Mouse (Mus musculus): ENCODE data around the gene Gtsf2. TPM values are rescaled to one million over a fixed set of nuclear protein-coding genes. Genes with fewer than 3 reads are reported as not detected.
"Not testable (repeated sequence)": the region's sequence is repeated elsewhere in the genome, so short reads cannot be mapped to it uniquely, and the experiment has no call there.

Gene Gtsf2
- polyA plus RNA-seq, 1 experiment from 2014 or later = not detected

- WGBS = 86% methylated on average over 7 of the region's 7 CpGs
- H3K36me3 ChIP-seq (replicated peaks) = no peaks in the 10 kb centered on the region
- no peak overlapping the region for H3K4me3 ChIP-seq
- no peak overlapping the region for H3K27ac ChIP-seq (replicated peaks)
- H3K4me1 ChIP-seq = peaks cover 9% of the 10 kb centered on the region; the same call in 1 of the 2 replicates
- no peaks in the 10 kb centered on the region for H3K9me3 ChIP-seq
- no peak for DNase-seq (ENCODE audit: low spot score)
- no peaks in the 10 kb centered on the region for H3K27me3 ChIP-seq (replicated peaks; ENCODE audit: low read depth, poor library complexity, severe bottlenecking)
These were observed 23.4 kb upstream of the Gtsf2 start for GRCm38 (mm10) chr15:103471488-103472194.

GRCm38 (mm10) chr15:103462539-103463261 lies 14.4 kb upstream of the Gtsf2 start:
- no peaks in the 10 kb centered on the region for H3K36me3 ChIP-seq (replicated peaks)
- DNase-seq (ENCODE audit: low spot score) = no peak
- no peaks in the 10 kb centered on the region for H3K9me3 ChIP-seq
- 73% methylated on average over 7 of the region's 7 CpGs for WGBS
- no peak overlapping the region for H3K27ac ChIP-seq (replicated peaks)
- no peaks in the 10 kb centered on the region for H3K4me1 ChIP-seq
- no peaks in the 10 kb centered on the region for H3K27me3 ChIP-seq (replicated peaks; ENCODE audit: low read depth, poor library complexity, severe bottlenecking)
- no peak overlapping the region for H3K4me3 ChIP-seq

GRCm38 (mm10) chr15:103454449-103454848 lies 6.2 kb upstream of the Gtsf2 start:
- no peak overlapping the region for H3K4me3 ChIP-seq
- WGBS = 86% methylated on average over 6 of the region's 6 CpGs
- no peaks in the 10 kb centered on the region for H3K9me3 ChIP-seq
- DNase-seq (ENCODE audit: low spot score) = no peak
- no peaks in the 10 kb centered on the region for H3K36me3 ChIP-seq (replicated peaks)
- H3K27me3 ChIP-seq (replicated peaks; ENCODE audit: low read depth, poor library complexity, severe bottlenecking) = no peaks in the 10 kb centered on the region
- no peaks in the 10 kb centered on the region for H3K4me1 ChIP-seq
- H3K27ac ChIP-seq (replicated peaks) = no peak overlapping the region

- WGBS = 86% methylated on average over 13 of the region's 13 CpGs
- H3K4me3 ChIP-seq = no peak within 1 kb of the TSS
- no peaks in the 10 kb centered on the region for H3K9me3 ChIP-seq
- no peaks in the 10 kb centered on the region for H3K36me3 ChIP-seq (replicated peaks)
- H3K4me1 ChIP-seq = no peaks in the 10 kb centered on the region
- H3K27me3 ChIP-seq (replicated peaks; ENCODE audit: low read depth, poor library complexity, severe bottlenecking) = no peaks in the 10 kb centered on the region
- no peak for DNase-seq (ENCODE audit: low spot score)
- H3K27ac ChIP-seq (replicated peaks) = no peak within 1 kb of the TSS
These were observed 5.4 kb upstream of the Gtsf2 start, which contains the start of gene Nckap1l for GRCm38 (mm10) chr15:103453551-103454218. Gene Nckap1l (plus strand): TSS chr15:103453794.

GRCm38 (mm10) chr15:103445966-103446365 lies 2.3 kb downstream of the Gtsf2 start:
- H3K9me3 ChIP-seq; H3K36me3 ChIP-seq (replicated peaks); H3K27me3 ChIP-seq (replicated peaks; ENCODE audit: low read depth, poor library complexity, severe bottlenecking); H3K4me1 ChIP-seq; DNase-seq (ENCODE audit: low spot score); H3K4me3 ChIP-seq; H3K27ac ChIP-seq (replicated peaks): not testable (repeated sequence)
- 78% methylated on average over 4 of the region's 4 CpGs for WGBS

- WGBS = 94% methylated on average over 16 of the region's 16 CpGs
- H3K9me3 ChIP-seq = no peaks in the 10 kb centered on the region
- H3K4me3 ChIP-seq = no peak within 1 kb of the TSS
- H3K36me3 ChIP-seq (replicated peaks) = no peaks in the 10 kb centered on the region
- H3K4me1 ChIP-seq = no peaks in the 10 kb centered on the region
- H3K27me3 ChIP-seq (replicated peaks; ENCODE audit: low read depth, poor library complexity, severe bottlenecking) = no peaks in the 10 kb centered on the region
- H3K27ac ChIP-seq (replicated peaks) = no peak within 1 kb of the TSS
- no peak for DNase-seq (ENCODE audit: low spot score)
These were observed 18.0 kb downstream of the Gtsf2 start, which contains the start of gene Gtsf1 for GRCm38 (mm10) chr15:103430241-103430640. Gene Gtsf1 (minus strand): TSS chr15:103430470.

DNA sequence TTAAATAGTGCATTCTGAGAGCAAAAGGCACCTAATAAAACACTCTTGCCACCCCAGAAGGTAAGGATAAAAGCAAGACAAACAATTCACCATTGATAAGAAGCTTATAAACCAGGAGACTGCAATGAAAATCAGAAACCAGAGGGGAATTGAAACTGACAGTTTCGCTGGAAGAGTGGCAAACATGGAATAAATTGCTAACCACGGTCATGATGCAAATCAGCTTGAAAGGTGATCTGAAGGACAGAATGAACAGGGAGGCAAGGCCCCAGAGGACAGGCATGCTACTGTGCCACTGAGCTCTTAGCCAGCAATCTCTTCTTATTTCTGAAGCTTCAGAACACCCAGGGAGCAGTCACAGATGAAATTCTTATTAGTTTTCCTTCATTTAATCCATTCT lies 21.3 kb downstream of the Gtsf2 start:
- Histone ChIP-seq H3K4me1 (no peaks in the 10 kb centered on the region), H3K36me3 (replicated peaks) (no peaks in the 10 kb centered on the region), H3K27ac (replicated peaks) (no peak overlapping the region), H3K27me3 (replicated peaks; ENCODE audit: low read depth, poor library complexity, severe bottlenecking) (no peaks in the 10 kb centered on the region), H3K9me3 (no peaks in the 10 kb centered on the region), H3K4me3 (no peak overlapping the region)
- no peak for DNase-seq (ENCODE audit: low spot score)
- WGBS = 50% methylated on average over 2 of the region's 2 CpGs

GRCm38 (mm10) chr15:103405586-103405985 lies 42.7 kb downstream of the Gtsf2 start:
- H3K27ac ChIP-seq (replicated peaks); DNase-seq (ENCODE audit: low spot score); H3K4me1 ChIP-seq; H3K27me3 ChIP-seq (replicated peaks; ENCODE audit: low read depth, poor library complexity, severe bottlenecking); H3K36me3 ChIP-seq (replicated peaks); H3K4me3 ChIP-seq; H3K9me3 ChIP-seq: not testable (repeated sequence)
- WGBS = 81% methylated on average over 3 of the region's 3 CpGs

- Histone ChIP-seq H3K27ac (replicated peaks) (no peak overlapping the region), H3K36me3 (replicated peaks) (no peaks in the 10 kb centered on the region), H3K4me1 (no peaks in the 10 kb centered on the region), H3K9me3 (no peaks in the 10 kb centered on the region), H3K27me3 (replicated peaks; ENCODE audit: low read depth, poor library complexity, severe bottlenecking) (no peaks in the 10 kb centered on the region), H3K4me3 (no peak overlapping the region)
- 90% methylated on average over 5 of the region's 5 CpGs for WGBS
- DNase-seq (ENCODE audit: low spot score) = no peak
These were observed 46.9 kb downstream of the Gtsf2 start for GRCm38 (mm10) chr15:103401361-103401760.

- H3K36me3 ChIP-seq (replicated peaks) = no peaks in the 10 kb centered on the region
- H3K9me3 ChIP-seq = no peaks in the 10 kb centered on the region
- no peaks in the 10 kb centered on the region for H3K4me1 ChIP-seq
- no peak overlapping the region for H3K27ac ChIP-seq (replicated peaks)
- DNase-seq (ENCODE audit: low spot score) = no peak
- H3K27me3 ChIP-seq (replicated peaks; ENCODE audit: low read depth, poor library complexity, severe bottlenecking) = no peaks in the 10 kb centered on the region
- H3K4me3 ChIP-seq = no peak overlapping the region
These were observed 54.7 kb downstream of the Gtsf2 start for GRCm38 (mm10) chr15:103393577-103393976.

All from embryonic facial prominence, embryonic 10.5 days (tissue).